Mouse (Mus musculus): ENCODE measurements at regions not wholly inside any gene's neighbourhood (a gene's known extent, or its start where the extent isn't known, plus 50 kb on each side); places are given as distances from the start of the nearest gene placed in this dataset.

GRCm38 (mm10) chr15:41359276-41359675 is 1225.1 kb downstream of the 9330182O14Rik start:
- Histone ChIP-seq H3K4me3 (ENCODE audit: insufficient read depth, low read depth, low read length) (no peak overlapping the region), H3K36me3 (ENCODE audit: control insufficient read depth, insufficient read depth, low read length) (no peaks in the 10 kb centered on the region), H3K4me1 (ENCODE audit: control insufficient read depth, insufficient read depth, low read length) (no peaks in the 10 kb centered on the region), H3K27ac (ENCODE audit: insufficient read depth, low read depth, low read length) (no peak overlapping the region), H3K27me3 (replicated peaks; ENCODE audit: control insufficient read depth, insufficient read depth, low read length) (no peaks in the 10 kb centered on the region)
- TF ChIP-seq CTCF (conservative IDR thresholded peaks at IDR 0.05; ENCODE audit: insufficient read depth, insufficient read length, low read depth, low read length), result no peak
- no peak for TF ChIP-seq POLR2A (IDR thresholded peaks at IDR 0.05; ENCODE audit: low read depth, low read length)
- no peak for DNase-seq
- WGBS, result 84% methylated on average over 4 of the region's 4 CpGs

- WGBS, result 83% methylated on average over 1 of the region's 1 CpGs
- no peak for DNase-seq
Measured at GRCm38 (mm10) chr15:41374669-41375068, 1240.5 kb downstream of the 9330182O14Rik start.

GRCm38 (mm10) chr15:41375906-41376305 is 1241.7 kb downstream of the 9330182O14Rik start:
- 60% methylated on average over 4 of the region's 4 CpGs for WGBS
- TF ChIP-seq CTCF (conservative IDR thresholded peaks at IDR 0.05; ENCODE audit: insufficient read depth, insufficient read length, low read depth, low read length) (no peak), POLR2A (IDR thresholded peaks at IDR 0.05; ENCODE audit: low read depth, low read length) (no peak)
- no peaks in the 10 kb centered on the region for H3K36me3 ChIP-seq (ENCODE audit: control insufficient read depth, insufficient read depth, low read length)
- no peaks in the 10 kb centered on the region for H3K4me1 ChIP-seq (ENCODE audit: control insufficient read depth, insufficient read depth, low read length)
- no peaks in the 10 kb centered on the region for H3K27me3 ChIP-seq (replicated peaks; ENCODE audit: control insufficient read depth, insufficient read depth, low read length)
- no peak overlapping the region for H3K4me3 ChIP-seq (ENCODE audit: insufficient read depth, low read depth, low read length)
- H3K27ac ChIP-seq (ENCODE audit: insufficient read depth, low read depth, low read length), result no peak overlapping the region
- no peak for DNase-seq

More at GRCm38 (mm10) chr15:41374669-41375068, 1240.5 kb downstream of the 9330182O14Rik start:
- Histone ChIP-seq H3K27ac (ENCODE audit: insufficient read depth, low read depth, low read length) (no peak overlapping the region), H3K4me3 (ENCODE audit: insufficient read depth, low read depth, low read length) (no peak overlapping the region), H3K4me1 (ENCODE audit: control insufficient read depth, insufficient read depth, low read length) (no peaks in the 10 kb centered on the region), H3K27me3 (replicated peaks; ENCODE audit: control insufficient read depth, insufficient read depth, low read length) (no peaks in the 10 kb centered on the region), H3K36me3 (ENCODE audit: control insufficient read depth, insufficient read depth, low read length) (no peaks in the 10 kb centered on the region)
- TF ChIP-seq CTCF (conservative IDR thresholded peaks at IDR 0.05; ENCODE audit: insufficient read depth, insufficient read length, low read depth, low read length) (no peak), POLR2A (IDR thresholded peaks at IDR 0.05; ENCODE audit: low read depth, low read length) (no peak)

- DNase-seq, result no peak
- WGBS, result 88% methylated on average over 5 of the region's 5 CpGs
- Histone ChIP-seq H3K4me1 (ENCODE audit: control insufficient read depth, insufficient read depth, low read length) (no peaks in the 10 kb centered on the region), H3K27me3 (replicated peaks; ENCODE audit: control insufficient read depth, insufficient read depth, low read length) (no peaks in the 10 kb centered on the region), H3K36me3 (ENCODE audit: control insufficient read depth, insufficient read depth, low read length) (no peaks in the 10 kb centered on the region), H3K27ac (ENCODE audit: insufficient read depth, low read depth, low read length) (no peak overlapping the region), H3K4me3 (ENCODE audit: insufficient read depth, low read depth, low read length) (no peak overlapping the region)
- TF ChIP-seq POLR2A (IDR thresholded peaks at IDR 0.05; ENCODE audit: low read depth, low read length), result no peak
Measured at GRCm38 (mm10) chr15:41379637-41380036, 1245.5 kb downstream of the 9330182O14Rik start.

GRCm38 (mm10) chr15:41380429-41380828 is 1246.3 kb downstream of the 9330182O14Rik start:
- 93% methylated on average over 7 of the region's 7 CpGs for WGBS
- Histone ChIP-seq H3K36me3 (ENCODE audit: control insufficient read depth, insufficient read depth, low read length) (no peaks in the 10 kb centered on the region), H3K27ac (ENCODE audit: insufficient read depth, low read depth, low read length) (no peak overlapping the region), H3K4me1 (ENCODE audit: control insufficient read depth, insufficient read depth, low read length) (no peaks in the 10 kb centered on the region), H3K27me3 (replicated peaks; ENCODE audit: control insufficient read depth, insufficient read depth, low read length) (no peaks in the 10 kb centered on the region), H3K4me3 (ENCODE audit: insufficient read depth, low read depth, low read length) (no peak overlapping the region)
- TF ChIP-seq CTCF (conservative IDR thresholded peaks at IDR 0.05; ENCODE audit: insufficient read depth, insufficient read length, low read depth, low read length), result no peak
- no peak for TF ChIP-seq POLR2A (IDR thresholded peaks at IDR 0.05; ENCODE audit: low read depth, low read length)
- no peak for DNase-seq

- Histone ChIP-seq H3K27me3 (replicated peaks; ENCODE audit: control insufficient read depth, insufficient read depth, low read length) (no peaks in the 10 kb centered on the region), H3K4me1 (ENCODE audit: control insufficient read depth, insufficient read depth, low read length) (no peaks in the 10 kb centered on the region), H3K36me3 (ENCODE audit: control insufficient read depth, insufficient read depth, low read length) (no peaks in the 10 kb centered on the region), H3K27ac (ENCODE audit: insufficient read depth, low read depth, low read length) (no peak overlapping the region), H3K4me3 (ENCODE audit: insufficient read depth, low read depth, low read length) (no peak overlapping the region)
- no peak for DNase-seq
- no peak for TF ChIP-seq CTCF (conservative IDR thresholded peaks at IDR 0.05; ENCODE audit: insufficient read depth, insufficient read length, low read depth, low read length)
- no peak for TF ChIP-seq POLR2A (IDR thresholded peaks at IDR 0.05; ENCODE audit: low read depth, low read length)
- WGBS, result 15% methylated on average over 2 of the region's 2 CpGs
Measured at GRCm38 (mm10) chr15:41390699-41391098, 1256.5 kb downstream of the 9330182O14Rik start.
